Mouse (Mus musculus) neural tube, embryonic 15.5 days (tissue): ENCODE results near the gene Lrba. TPM values are rescaled to one million over a fixed set of nuclear protein-coding genes. Genes with fewer than 3 reads are reported as not detected.

Experiments used
- ATAC-seq: fragments of 200-750 bp; cut with Nextera tagmentation; 2 replicates; pipeline ENCODE4 v1.8.0; 2017; ENCODE audit warnings: mild to moderate bottlenecking, moderate TSS enrichment, moderate library complexity; ENCODE audit not compliant: low FRiP score
- H3K27ac ChIP-seq: fragments of 300-500 bp; sonication (generic); replicated peaks from 2 replicates; pipeline ENCODE4 v1.5.1; 2015; ENCODE audit warnings: mild to moderate bottlenecking, inconsistent platforms
- H3K27me3 ChIP-seq: fragments of 300-500 bp; sonication (generic); replicated peaks from 2 replicates; pipeline ENCODE4 v1.6.1; 2015; ENCODE audit warnings: inconsistent platforms
- H3K36me3 ChIP-seq: fragments of 300-500 bp; sonication (generic); 2 replicates; pipeline ENCODE4 v1.6.1; 2015; ENCODE audit warnings: inconsistent platforms
- H3K4me1 ChIP-seq: fragments of 300-500 bp; sonication (generic); 2 replicates; pipeline ENCODE4 v1.6.1; 2015; ENCODE audit warnings: inconsistent platforms
- H3K4me2 ChIP-seq: fragments of 300-500 bp; sonication (generic); 2 replicates; pipeline ENCODE4 v1.6.1; 2015; ENCODE audit warnings: inconsistent platforms, mild to moderate bottlenecking, moderate library complexity
- H3K4me3 ChIP-seq: fragments of 300-500 bp; sonication (generic); replicated peaks from 2 replicates; pipeline ENCODE4 v1.5.1; 2015; ENCODE audit warnings: mild to moderate bottlenecking, inconsistent platforms
- H3K9ac ChIP-seq: fragments of 300-500 bp; sonication (generic); replicated peaks from 2 replicates; pipeline ENCODE4 v1.6.1; 2015; ENCODE audit warnings: mild to moderate bottlenecking, inconsistent platforms
- H3K9me3 ChIP-seq: fragments of 300-500 bp; sonication (generic); replicated peaks from 2 replicates; pipeline ENCODE4 v1.6.1; 2016; ENCODE audit warnings: inconsistent platforms
- WGBS: fragments of 180-500 bp; shearing (Covaris S2); methylation state at CpG from one replicate; pipeline ENCODE4 v1.1.7; 2015; ENCODE audit warnings: mixed read lengths; 5-methylcytosine and 5-hydroxymethylcytosine counted together
- polyA plus RNA-seq: library from polyadenylated mRNA; unstranded; fragments of >200 nt; fragmentation: Nextera tagmentation; extraction: Ambion mirVana; gene quantifications from 2 replicates; pipeline ENCODE4 v1.2.1, GENCODE M21; 2015

Lrba gene
- polyA plus RNA-seq, 1 experiment from 2014 or later, result 5.7 TPM

- peak; percentile 92 for ATAC-seq
- H3K27me3 ChIP-seq, result peaks cover 2% of the 10 kb centered on the region; the same call in 1 of the 2 replicates
- 3% methylated on average over 25 of the region's 25 CpGs for WGBS
Measured at GRCm38 (mm10) chr3:86548091-86549015, 323.9 kb downstream of the Lrba start, which contains the start of gene Mab21l2. Gene Mab21l2, minus strand, starts transcription at chr3:86548629.

GRCm38 (mm10) chr3:86550301-86551010, 326.0 kb downstream of the Lrba start:
- no peaks in the 10 kb centered on the region for H3K36me3 ChIP-seq
- peaks cover 22% of the 10 kb centered on the region for H3K4me1 ChIP-seq
- H3K9ac ChIP-seq, result peak overlapping the region; percentile 41; the same call in 1 of the 2 replicates
- peaks cover 2% of the 10 kb centered on the region; the same call in 1 of the 2 replicates for H3K27me3 ChIP-seq
- 4% methylated on average over 22 of the region's 22 CpGs for WGBS
- H3K4me3 ChIP-seq, result peak overlapping the region; percentile 29
- H3K9me3 ChIP-seq, result no peaks in the 10 kb centered on the region
- peak overlapping the region; percentile 83 for H3K27ac ChIP-seq
- ATAC-seq, result no peak
- H3K4me2 ChIP-seq, result peak overlapping the region; percentile 59

More at GRCm38 (mm10) chr3:86548091-86549015, 323.9 kb downstream of the Lrba start, which contains the start of gene Mab21l2:
- Histone ChIP-seq H3K4me1 (peaks cover 22% of the 10 kb centered on the region), H3K4me2 (peak within 1 kb of the TSS; percentile 61), H3K4me3 (peak within 1 kb of the TSS; percentile 48), H3K36me3 (no peaks in the 10 kb centered on the region), H3K9me3 (no peaks in the 10 kb centered on the region), H3K27ac (peak within 1 kb of the TSS; percentile 89), H3K9ac (peak within 1 kb of the TSS; percentile 57)

GRCm38 (mm10) chr3:86551011-86551728, 326.7 kb downstream of the Lrba start:
- Histone ChIP-seq H3K27ac (peak overlapping the region; percentile 83), H3K27me3 (peaks cover 2% of the 10 kb centered on the region; the same call in 1 of the 2 replicates), H3K4me2 (peak overlapping the region; percentile 59), H3K9me3 (no peaks in the 10 kb centered on the region), H3K9ac (0 out of 2 replicates have a peak overlapping the region, but pooled peaks have one; percentile 41), H3K4me1 (peaks cover 22% of the 10 kb centered on the region), H3K4me3 (peak overlapping the region; percentile 29), H3K36me3 (no peaks in the 10 kb centered on the region)
- 10% methylated on average over 8 of the region's 8 CpGs for WGBS
- no peak for ATAC-seq

GRCm38 (mm10) chr3:86552170-86552569, 327.7 kb downstream of the Lrba start:
- H3K9me3 ChIP-seq, result no peaks in the 10 kb centered on the region
- H3K36me3 ChIP-seq, result no peaks in the 10 kb centered on the region
- peaks cover 14% of the 10 kb centered on the region for H3K4me1 ChIP-seq
- H3K9ac ChIP-seq, result no peak overlapping the region
- no peak for ATAC-seq
- no peak overlapping the region for H3K4me3 ChIP-seq
- H3K27ac ChIP-seq, result peak overlapping the region; percentile 54; the same call in 1 of the 2 replicates
- peak overlapping the region; percentile 25; the same call in 1 of the 2 replicates for H3K4me2 ChIP-seq
- 44% methylated on average over 5 of the region's 5 CpGs for WGBS
- H3K27me3 ChIP-seq, result peaks cover 2% of the 10 kb centered on the region; the same call in 1 of the 2 replicates

- ATAC-seq, result no peak
- no peak overlapping the region for H3K4me2 ChIP-seq
- H3K27me3 ChIP-seq, result no peaks in the 10 kb centered on the region
- H3K4me3 ChIP-seq, result no peak overlapping the region
- H3K36me3 ChIP-seq, result no peaks in the 10 kb centered on the region
- no peaks in the 10 kb centered on the region for H3K9me3 ChIP-seq
- WGBS, result 10% methylated on average over 1 of the region's 1 CpGs
- H3K4me1 ChIP-seq, result peaks cover 10% of the 10 kb centered on the region; the same call in 1 of the 2 replicates
- H3K27ac ChIP-seq, result no peak overlapping the region
- no peak overlapping the region for H3K9ac ChIP-seq
Measured at GRCm38 (mm10) chr3:86558976-86559375, 334.5 kb downstream of the Lrba start.

GRCm38 (mm10) chr3:86559635-86560034, 335.2 kb downstream of the Lrba start:
- no peak overlapping the region for H3K9ac ChIP-seq
- H3K4me3 ChIP-seq, result no peak overlapping the region
- H3K4me1 ChIP-seq, result peaks cover 10% of the 10 kb centered on the region; the same call in 1 of the 2 replicates
- H3K4me2 ChIP-seq, result no peak overlapping the region
- H3K9me3 ChIP-seq, result no peaks in the 10 kb centered on the region
- H3K27me3 ChIP-seq, result no peaks in the 10 kb centered on the region
- no peaks in the 10 kb centered on the region for H3K36me3 ChIP-seq
- H3K27ac ChIP-seq, result peak overlapping the region; percentile 41; the same call in 1 of the 2 replicates
- ATAC-seq, result no peak
- 38% methylated on average over 4 of the region's 4 CpGs for WGBS

GRCm38 (mm10) chr3:86560281-86561022, 336.0 kb downstream of the Lrba start:
- Histone ChIP-seq H3K4me2 (no peak overlapping the region), H3K9ac (no peak overlapping the region), H3K4me3 (no peak overlapping the region), H3K4me1 (peaks cover 10% of the 10 kb centered on the region; the same call in 1 of the 2 replicates), H3K36me3 (no peaks in the 10 kb centered on the region), H3K27ac (no peak overlapping the region), H3K9me3 (no peaks in the 10 kb centered on the region), H3K27me3 (no peaks in the 10 kb centered on the region)
- ATAC-seq, result no peak; the same call in 1 of the 2 replicates
- WGBS, result 49% methylated on average over 4 of the region's 4 CpGs

GRCm38 (mm10) chr3:86561023-86561344, 336.5 kb downstream of the Lrba start:
- no peak for ATAC-seq
- no peaks in the 10 kb centered on the region for H3K9me3 ChIP-seq
- WGBS, result 93% methylated on average over 1 of the region's 1 CpGs
- no peaks in the 10 kb centered on the region for H3K27me3 ChIP-seq
- H3K36me3 ChIP-seq, result no peaks in the 10 kb centered on the region
- H3K4me2 ChIP-seq, result no peak overlapping the region
- H3K4me1 ChIP-seq, result peaks cover 10% of the 10 kb centered on the region; the same call in 1 of the 2 replicates
- no peak overlapping the region for H3K9ac ChIP-seq
- no peak overlapping the region for H3K4me3 ChIP-seq
- no peak overlapping the region for H3K27ac ChIP-seq

- no peak overlapping the region for H3K9ac ChIP-seq
- no peak for ATAC-seq
- no peak overlapping the region for H3K27ac ChIP-seq
- H3K9me3 ChIP-seq, result no peaks in the 10 kb centered on the region
- no peaks in the 10 kb centered on the region for H3K27me3 ChIP-seq
- H3K4me1 ChIP-seq, result peaks cover 10% of the 10 kb centered on the region; the same call in 1 of the 2 replicates
- H3K36me3 ChIP-seq, result no peaks in the 10 kb centered on the region
- H3K4me3 ChIP-seq, result no peak overlapping the region
- H3K4me2 ChIP-seq, result no peak overlapping the region
- WGBS, result 97% methylated on average over 1 of the region's 1 CpGs
Measured at GRCm38 (mm10) chr3:86561396-86561795, 336.9 kb downstream of the Lrba start.

GRCm38 (mm10) chr3:86567312-86567711, 342.8 kb downstream of the Lrba start:
- no peak for ATAC-seq
- no peaks in the 10 kb centered on the region for H3K36me3 ChIP-seq
- no peak overlapping the region for H3K27ac ChIP-seq
- H3K4me2 ChIP-seq, result no peak overlapping the region
- no peak overlapping the region for H3K9ac ChIP-seq
- H3K4me1 ChIP-seq, result no peaks in the 10 kb centered on the region
- no peaks in the 10 kb centered on the region for H3K9me3 ChIP-seq
- H3K27me3 ChIP-seq, result no peaks in the 10 kb centered on the region
- WGBS, result 83% methylated on average over 4 of the region's 4 CpGs
- no peak overlapping the region for H3K4me3 ChIP-seq
